Mouse (Mus musculus) megakaryocyte, embryonic 14.5 days (primary cell): ENCODE data around the gene Prkar2b.

ENCODE experiments used
- FLI1 ChIP-seq: IDR thresholded peaks from 2 replicates; pipeline ENCODE4 v1.6.1; 2012; ENCODE audit warnings: low read length, inconsistent platforms, mixed read lengths
- GATA1 ChIP-seq: IDR thresholded peaks from 3 replicates; pipeline ENCODE4 v1.6.1; 2012; ENCODE audit warnings: mixed read lengths, low read length, inconsistent platforms, borderline replicate concordance

GRCm38 (mm10) chr12:31926661-31927061 is 134.4 kb downstream of the Prkar2b start:
- no peak for TF ChIP-seq FLI1
- no peak for TF ChIP-seq GATA1
